Mouse (Mus musculus) ES-E14 (cell line): ENCODE results near the gene Rab42.

Experiments
- CHD2 ChIP-seq: IDR thresholded peaks from 2 replicates; pipeline ENCODE4 v1.6.1; 2014; ENCODE audit warnings: mild to moderate bottlenecking, low read depth, low read length, inconsistent platforms
- MAFK ChIP-seq: IDR thresholded peaks from 2 replicates; pipeline ENCODE4 v1.6.1; 2014; ENCODE audit warnings: mild to moderate bottlenecking, low read depth, low read length, inconsistent platforms; ENCODE audit not compliant: insufficient read depth
- ZC3H11A ChIP-seq: IDR thresholded peaks from 2 replicates; pipeline ENCODE4 v1.6.1; 2012; ENCODE audit warnings: low read depth, mild to moderate bottlenecking, inconsistent platforms, low read length, borderline replicate concordance

DNA sequence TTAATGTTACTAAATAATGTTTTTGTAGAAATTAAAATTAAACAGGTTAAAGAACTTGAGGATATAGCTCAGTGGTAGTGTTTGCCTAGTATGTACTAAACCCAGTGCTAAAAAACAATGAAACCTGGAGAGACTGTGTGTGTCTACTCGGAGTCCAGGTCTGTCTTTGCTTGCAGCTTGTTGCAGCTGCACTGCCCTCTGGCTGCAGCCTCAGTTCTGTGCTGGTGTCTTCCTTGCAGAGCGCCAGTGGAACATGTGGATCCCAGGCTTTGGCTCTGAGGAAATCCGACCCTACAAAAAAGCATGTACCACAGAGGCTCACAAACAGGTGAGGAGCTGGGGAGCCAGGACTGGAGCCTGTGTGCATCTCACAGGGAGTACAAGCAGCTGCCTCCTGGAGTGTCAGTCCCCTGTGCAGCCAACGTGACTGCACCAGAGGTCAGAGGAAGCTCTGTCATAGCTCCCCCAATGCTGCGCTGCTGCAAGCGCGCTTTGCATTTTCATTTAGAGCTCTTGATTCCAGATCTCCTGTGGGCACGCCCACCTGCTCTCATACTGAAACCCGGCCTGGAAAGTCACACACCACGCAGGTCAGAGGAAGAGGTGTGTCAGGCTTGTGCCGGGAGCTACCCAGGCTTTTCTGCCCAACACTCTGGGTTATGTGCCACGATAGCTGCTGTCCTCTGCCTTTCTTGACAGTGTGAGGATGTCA is 11.4 kb downstream of the Rab42 start:
- TF ChIP-seq CHD2: no peak
- no peak for TF ChIP-seq MAFK
- no peak for TF ChIP-seq ZC3H11A
